Mouse (Mus musculus): Measurements from ENCODE around the gene Zbtb18.

- no peak for TF ChIP-seq CTCF (IDR thresholded peaks at IDR 0.05; ENCODE audit: low read depth)
- TF ChIP-seq EP300 (IDR thresholded peaks at IDR 0.05; ENCODE audit: low read depth): no peak
These were observed 22.8 kb upstream of the Zbtb18 start for GRCm38 (mm10) chr1:177419331-177419730.
